ENCODE assay signal across 30 mouse cellular contexts in the genomic region with DNA sequence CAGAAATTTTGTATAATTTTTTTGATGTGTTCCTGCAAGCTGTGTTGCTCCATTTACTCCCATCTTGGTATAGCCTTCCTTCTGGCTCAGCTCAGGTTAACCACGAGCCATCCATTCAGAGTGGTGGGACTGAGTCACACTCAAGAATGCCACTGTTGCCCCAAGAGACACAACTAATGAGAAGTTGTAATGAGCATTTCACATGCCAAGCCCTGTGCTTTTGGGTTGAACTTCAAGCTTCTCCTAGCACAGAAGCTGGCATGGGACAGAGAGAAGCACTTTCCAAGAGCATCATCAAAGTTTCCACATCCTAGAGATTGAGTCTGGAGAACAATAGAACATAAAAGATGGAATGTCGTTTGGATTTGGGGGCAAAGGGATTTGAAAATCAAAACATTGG.
"Had no signal": no experiment of that assay in that cellular context is flagged by ENCODE, and none has a peak within 500 bp of the region (broad histone marks: within the 10 kb centered on the region; RNA-seq: fewer than 3 reads in every experiment).

No protein-coding gene starts in this region.

- H3K9me3 ChIP-seq: heart, embryonic 10.5 days; heart, embryonic 13.5 days; heart, embryonic 15.5 days; hindbrain, embryonic 10.5 days; hindbrain, embryonic 12.5 days; intestine, embryonic 15.5 days; kidney, embryonic 15.5 days; limb, embryonic 13.5 days; limb, embryonic 15.5 days; liver, embryonic 12.5 days had no signal

- DNase-seq: gastrocnemius, adult 2 months; gastrocnemius, postnatal 10 days; gastrocnemius, postnatal 25 days; heart, adult 18-20 months; heart, postnatal 14 days; heart, postnatal 4 days; kidney, adult 18-20 months; kidney, adult 9 months; kidney, postnatal 10 days; kidney, postnatal 25 days; kidney, postnatal 4 days; layer of hippocampus, postnatal 36 days; left cerebral cortex, postnatal 4 days; lung, adult 18-20 months had no signal

- H3K4me3 ChIP-seq: gastrocnemius, adult 2 months; heart, embryonic 10.5 days; heart, embryonic 13.5 days; heart, embryonic 15.5 days; hindbrain, embryonic 10.5 days; hindbrain, embryonic 12.5 days; intestine, embryonic 15.5 days; kidney, embryonic 15.5 days; layer of hippocampus, adult 2 months; limb, embryonic 13.5 days; limb, embryonic 15.5 days; liver, embryonic 12.5 days had no signal

- H3K27me3 ChIP-seq: heart, embryonic 13.5 days; heart, embryonic 15.5 days; hindbrain, embryonic 12.5 days; intestine, embryonic 15.5 days; kidney, embryonic 15.5 days; limb, embryonic 13.5 days; limb, embryonic 15.5 days; liver, embryonic 12.5 days had no signal

- H3K9ac ChIP-seq: heart, embryonic 13.5 days; heart, embryonic 15.5 days; hindbrain, embryonic 12.5 days; hindbrain, embryonic 14.5 days; intestine, embryonic 15.5 days; kidney, embryonic 15.5 days; limb, embryonic 13.5 days; limb, embryonic 15.5 days; liver, embryonic 12.5 days; liver, embryonic 14.5 days had no signal

- H3K4me2 ChIP-seq: heart, embryonic 13.5 days; heart, embryonic 15.5 days; hindbrain, embryonic 12.5 days; hindbrain, embryonic 14.5 days; intestine, embryonic 15.5 days; kidney, embryonic 15.5 days; limb, embryonic 13.5 days; limb, embryonic 15.5 days; liver, embryonic 12.5 days had no signal

- ATAC-seq: hindbrain, embryonic 16.5 days; inflammation-experienced regulatory T-cells, adult 6 months; intestine, embryonic 15.5 days; intestine, postnatal 0 days; liver, embryonic 12.5 days had no signal

- H3K27ac ChIP-seq: gastrocnemius, adult 2 months; heart, embryonic 10.5 days; heart, embryonic 13.5 days; heart, embryonic 15.5 days; hindbrain, embryonic 10.5 days; hindbrain, embryonic 12.5 days; hindbrain, embryonic 14.5 days; intestine, embryonic 15.5 days; kidney, embryonic 15.5 days; layer of hippocampus, adult 2 months; limb, embryonic 13.5 days; limb, embryonic 15.5 days; liver, embryonic 12.5 days; liver, embryonic 14.5 days had no signal

- H3K36me3 ChIP-seq: heart, embryonic 15.5 days; hindbrain, embryonic 12.5 days; intestine, embryonic 15.5 days; limb, embryonic 13.5 days; limb, embryonic 15.5 days had no signal

- H3K4me1 ChIP-seq: heart, embryonic 15.5 days; intestine, embryonic 15.5 days; kidney, embryonic 15.5 days had no signal
